Mouse (Mus musculus) ovary, adult 2 months (tissue): ENCODE results near the gene Galnt2. TPM values are rescaled to one million over a fixed set of nuclear protein-coding genes. Genes with fewer than 3 reads are reported as not detected.

Experiments used
- polyA plus RNA-seq: library from polyadenylated mRNA; depleted of rRNA; stranded (reverse); fragments of >200 nt; gene quantifications from 2 replicates; pipeline ENCODE4 v1.2.3, GENCODE M21; 2012; rRNA removed

The Galnt2 gene
- 20.4 and 22.6 TPM in 2 replicates for polyA plus RNA-seq

GRCm38 (mm10) chr8:124231176-124231484 is at the start of gene Galnt2:
Gene Galnt2 (plus strand): TSS chr8:124231391.

Other genes with a start within 250 kb of the Galnt2 start
- gene Abcb10, start 248.3 kb upstream of the Galnt2 start, polyA plus RNA-seq = 11.5 and 16.4 TPM in 2 replicates
- gene Taf5l, start 210.0 kb upstream of the Galnt2 start, polyA plus RNA-seq = 45.6 and 49.0 TPM in 2 replicates
- gene Urb2, start 209.9 kb upstream of the Galnt2 start, polyA plus RNA-seq = 5.8 and 6.7 TPM in 2 replicates
- gene Pgbd5, start 208.3 kb downstream of the Galnt2 start, polyA plus RNA-seq = 29.5 and 52.0 TPM in 2 replicates